Mouse (Mus musculus) common myeloid progenitor, adult 5-6 weeks (primary cell): Measurements from ENCODE around the gene Rabgap1l. TPM values are rescaled to one million over a fixed set of nuclear protein-coding genes. Genes with fewer than 3 reads are reported as not detected.

Source experiments
- ATAC-seq: replicated peaks from 2 replicates; pipeline ENCODE4 v1.8.0; 2016; ENCODE audit warnings: low read depth, mild to moderate bottlenecking, moderate TSS enrichment, inconsistent platforms; ENCODE audit not compliant: poor library complexity, severe bottlenecking
- total RNA-seq: library from RNA; stranded (forward); fragments of 200-1000, 187-1606 nt; gene quantifications from 2 replicates; pipeline ENCODE4 v1.2.3, GENCODE M21; 2017

The Rabgap1l gene
- total RNA-seq, 1 experiment from 2014 or later = 304 TPM

DNA sequence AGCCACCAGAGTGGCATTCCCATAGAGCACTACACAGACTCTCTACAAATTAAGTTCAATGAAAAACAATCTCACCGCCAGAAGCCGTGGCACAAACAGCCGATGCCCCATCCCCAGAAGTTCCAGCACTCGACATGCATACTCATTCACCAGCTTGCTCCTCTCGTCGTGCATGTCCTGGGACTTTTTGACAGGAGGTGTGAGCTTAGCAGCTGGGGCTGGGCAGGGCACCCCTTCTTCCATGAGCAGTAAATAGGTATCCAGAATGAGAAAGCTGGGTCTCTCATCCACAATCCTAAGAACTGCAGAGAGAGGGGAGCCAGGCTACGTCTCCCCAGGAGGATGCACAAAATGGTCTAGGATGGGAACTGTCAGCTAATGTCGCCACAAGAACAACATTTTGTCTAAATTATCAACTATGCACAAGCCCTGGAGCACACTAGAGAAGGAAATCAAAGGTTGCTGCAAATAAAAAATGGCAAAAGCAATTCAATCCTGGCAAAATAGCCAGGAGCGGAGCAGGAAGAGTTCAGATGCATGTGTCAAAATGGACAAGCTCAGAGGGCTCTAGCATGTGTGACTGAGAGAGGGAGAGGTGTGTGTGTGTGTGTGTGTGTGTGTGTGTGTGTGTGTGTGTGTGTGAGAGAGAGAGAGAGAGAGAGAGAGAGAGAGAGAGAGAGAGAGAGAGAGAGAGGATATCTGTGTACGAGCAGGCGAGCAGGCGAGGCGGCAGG lies 441.7 kb downstream of the Rabgap1l start:
- ATAC-seq = no peak

DNA sequence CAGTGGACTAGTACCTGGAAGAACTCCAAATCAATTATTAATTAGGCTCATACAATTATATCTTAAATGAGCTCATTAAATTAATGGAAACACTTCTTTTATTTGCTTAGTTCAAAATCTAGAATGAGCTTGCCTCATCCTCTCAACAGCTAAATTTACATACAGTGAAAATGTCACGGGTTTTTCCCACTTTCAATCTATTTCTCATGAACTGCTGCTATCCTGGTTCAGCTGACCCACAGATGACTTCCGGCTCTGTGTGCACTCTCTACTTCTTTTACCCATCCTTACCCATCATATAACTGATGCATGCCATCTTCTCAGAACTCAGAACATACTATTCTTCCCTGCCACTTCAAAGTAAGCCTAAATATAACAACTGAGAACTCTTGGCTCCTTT lies 452.4 kb downstream of the Rabgap1l start:
- ATAC-seq = no peak

DNA sequence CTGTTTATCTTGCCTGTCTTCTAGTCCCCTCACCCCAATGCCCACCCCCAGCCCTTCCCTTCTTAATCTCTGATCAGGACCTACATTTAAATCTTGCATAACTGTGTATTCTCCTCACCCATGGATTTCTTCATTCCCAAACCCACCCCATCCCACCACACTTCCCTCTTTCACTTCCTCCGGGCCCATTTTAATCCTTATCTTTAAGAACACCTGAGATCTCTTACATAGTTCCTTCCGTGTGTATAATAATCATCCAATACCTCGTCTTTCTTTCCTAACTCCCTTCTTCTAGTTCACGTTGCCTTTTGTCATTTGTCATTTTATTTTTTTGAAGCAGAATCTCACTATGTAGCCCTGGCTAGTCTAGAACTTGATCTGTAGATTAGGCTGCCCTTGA lies 453.6 kb downstream of the Rabgap1l start:
- ATAC-seq = peak; percentile 89

DNA sequence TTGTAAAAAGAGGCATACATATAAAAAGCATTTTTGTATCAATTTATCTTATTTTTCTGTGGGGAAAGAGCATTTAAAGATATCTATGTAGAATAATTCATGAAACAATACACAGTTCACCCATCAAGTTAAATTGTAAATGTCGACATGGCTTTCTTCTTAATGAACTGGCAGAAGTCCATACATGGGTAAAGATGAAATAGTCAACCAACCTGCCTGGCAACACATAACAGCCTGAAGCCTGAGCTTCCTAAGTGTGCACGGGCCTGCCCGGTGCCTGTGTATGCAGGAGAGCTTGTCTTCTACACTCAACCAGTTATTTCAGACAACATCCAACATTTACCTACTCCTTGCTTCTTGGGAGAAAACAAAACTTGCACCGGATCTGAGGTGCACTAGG lies 458.2 kb downstream of the Rabgap1l start:
- ATAC-seq = no peak

DNA sequence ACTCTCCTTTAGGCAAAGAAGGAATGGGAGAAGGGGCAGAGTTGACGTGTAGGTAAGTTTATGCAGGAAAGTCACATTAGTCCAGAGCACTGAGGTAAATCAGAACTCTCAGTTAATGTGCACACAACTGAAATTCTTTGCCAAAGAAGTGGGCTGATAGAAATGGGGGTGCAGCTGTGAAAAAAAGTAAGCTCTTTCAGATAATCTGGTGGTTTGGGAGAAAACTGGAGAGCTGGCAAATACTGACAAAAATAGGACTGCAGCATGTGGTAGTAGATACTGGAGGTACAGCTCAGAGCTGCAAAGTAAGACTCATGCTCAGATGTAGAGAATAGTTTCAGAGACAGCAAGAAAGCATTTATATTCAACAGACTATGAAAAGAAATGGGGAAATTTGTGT lies 462.2 kb downstream of the Rabgap1l start:
- ATAC-seq = 0 out of 2 replicates have a peak, but pooled peaks have one; percentile 17

DNA sequence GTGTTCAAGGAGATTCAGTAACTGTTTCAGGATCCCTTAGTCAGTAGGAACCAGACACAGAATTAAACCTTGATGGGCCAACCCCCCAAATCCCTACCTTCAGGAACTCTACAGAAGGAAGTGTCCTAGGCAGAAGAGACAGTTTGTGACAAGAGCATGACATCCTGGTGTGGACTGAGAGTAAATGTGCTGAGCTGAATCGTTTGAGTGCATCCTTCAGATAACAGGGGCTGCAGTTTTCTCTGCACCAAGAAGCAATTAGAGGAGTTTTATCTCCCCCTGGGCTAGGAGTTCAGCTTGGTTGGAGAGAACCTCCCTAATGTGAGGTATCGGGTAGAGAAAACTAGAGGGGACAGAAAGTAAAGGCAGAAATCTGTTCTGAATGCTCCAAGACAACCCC lies 462.8 kb downstream of the Rabgap1l start:
- ATAC-seq = peak; percentile 59

DNA sequence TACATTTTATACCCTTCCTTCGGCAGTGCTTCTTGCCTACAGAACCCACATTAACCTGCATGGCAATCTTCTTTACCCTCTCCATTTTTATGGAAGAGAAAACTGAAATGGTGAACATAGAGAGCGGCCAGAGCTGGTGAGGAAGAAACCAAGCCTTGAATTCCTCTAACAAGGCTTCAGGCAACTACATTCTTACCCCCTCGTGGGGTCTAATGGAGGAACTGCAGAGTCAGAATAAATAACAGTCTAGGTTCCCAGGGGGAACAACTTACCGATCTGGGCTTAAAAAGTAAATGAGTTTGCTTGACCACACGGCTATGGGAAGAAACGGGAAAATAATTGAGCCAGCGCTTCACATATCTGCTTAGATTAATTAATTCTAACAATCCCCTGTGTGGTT lies 463.2 kb downstream of the Rabgap1l start:
- peak; percentile 59 for ATAC-seq

DNA sequence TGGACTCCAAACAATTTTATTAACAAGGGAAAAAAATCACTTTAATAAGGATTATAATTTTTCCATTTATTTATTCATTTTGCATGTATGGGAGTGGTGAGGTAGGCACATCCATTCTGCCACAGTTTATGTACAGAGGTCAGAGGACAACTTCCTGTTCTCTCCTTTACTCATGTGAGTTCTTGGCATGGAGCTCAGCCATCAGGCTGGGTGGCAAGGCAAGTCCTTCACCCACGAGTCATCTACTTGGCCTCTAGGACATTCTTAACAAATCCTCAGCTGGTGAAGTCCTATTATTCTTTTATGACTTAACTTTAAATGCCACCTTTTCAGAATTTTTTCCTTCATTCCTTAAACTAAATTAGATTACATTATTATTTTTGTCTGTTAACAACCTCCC lies 465.5 kb downstream of the Rabgap1l start:
- ATAC-seq = no peak

DNA sequence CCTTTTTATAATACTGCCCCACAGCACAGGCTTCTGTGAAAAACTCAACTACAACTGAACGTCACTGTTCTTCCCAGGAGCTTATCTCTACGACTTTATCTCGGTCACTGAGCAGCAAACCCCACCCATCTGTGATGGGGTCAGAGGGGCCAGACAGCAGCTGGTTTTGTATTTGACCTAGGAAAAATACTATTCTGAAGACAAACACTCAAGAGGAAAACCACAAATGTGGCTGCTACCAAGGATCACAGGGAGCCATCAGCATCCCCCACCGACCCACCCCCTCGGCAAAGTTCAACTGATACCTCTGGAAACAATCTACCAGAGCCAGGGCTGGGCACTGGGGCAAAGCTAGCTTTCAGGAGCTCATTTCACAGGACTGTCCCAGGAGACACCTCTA lies 467.5 kb downstream of the Rabgap1l start:
- ATAC-seq = peak; percentile 59

DNA sequence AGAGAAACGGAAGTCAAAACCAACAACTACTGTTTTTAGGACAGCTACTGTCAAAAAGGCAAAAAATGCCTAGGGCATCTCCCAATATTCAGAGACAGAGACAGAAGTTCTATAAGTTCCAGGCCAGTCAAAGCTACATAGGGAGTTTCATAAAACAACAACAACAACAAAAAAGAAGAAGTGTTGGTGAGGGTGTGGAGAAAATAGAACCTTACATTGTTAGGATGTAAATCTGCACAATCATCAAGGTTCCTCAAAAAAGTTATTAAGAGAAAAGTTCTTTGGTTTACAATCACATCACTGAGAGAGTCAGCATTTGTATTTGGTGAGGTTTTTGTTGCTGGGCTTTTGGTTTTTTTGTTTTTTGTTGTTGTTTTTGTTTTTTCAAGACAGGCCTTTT lies 472.3 kb downstream of the Rabgap1l start:
- ATAC-seq = no peak

DNA sequence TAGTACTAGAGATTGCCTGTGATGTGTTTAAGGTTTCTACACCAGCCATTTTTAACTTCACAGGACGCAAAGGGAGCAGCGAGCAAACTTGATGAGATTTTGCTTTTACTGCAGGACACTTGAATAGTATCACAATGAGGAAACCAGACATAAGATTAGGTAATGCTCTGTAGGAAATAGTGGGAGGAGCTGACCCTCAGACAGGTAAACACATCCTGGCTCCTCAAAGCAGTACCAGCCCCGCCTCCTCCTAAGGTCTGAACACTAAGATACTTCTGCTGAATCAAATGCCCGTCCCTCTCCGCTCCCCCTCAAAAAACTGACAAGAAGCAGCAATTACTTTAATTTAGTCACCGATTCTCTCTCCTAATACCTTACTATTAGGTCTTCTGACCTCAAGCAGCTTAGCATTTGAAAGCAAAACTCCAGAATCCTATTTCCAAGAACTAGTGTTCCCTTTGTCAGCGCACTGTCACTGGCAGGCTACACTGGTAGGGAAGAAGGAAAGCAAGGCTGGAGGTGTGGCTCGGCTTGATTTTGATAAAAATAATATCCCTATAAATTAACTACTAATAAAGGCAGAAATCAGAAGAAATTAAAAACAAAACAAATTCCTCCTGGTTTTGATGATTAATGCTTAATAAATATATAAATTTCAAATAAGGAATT lies 474.8 kb downstream of the Rabgap1l start:
- ATAC-seq = no peak

DNA sequence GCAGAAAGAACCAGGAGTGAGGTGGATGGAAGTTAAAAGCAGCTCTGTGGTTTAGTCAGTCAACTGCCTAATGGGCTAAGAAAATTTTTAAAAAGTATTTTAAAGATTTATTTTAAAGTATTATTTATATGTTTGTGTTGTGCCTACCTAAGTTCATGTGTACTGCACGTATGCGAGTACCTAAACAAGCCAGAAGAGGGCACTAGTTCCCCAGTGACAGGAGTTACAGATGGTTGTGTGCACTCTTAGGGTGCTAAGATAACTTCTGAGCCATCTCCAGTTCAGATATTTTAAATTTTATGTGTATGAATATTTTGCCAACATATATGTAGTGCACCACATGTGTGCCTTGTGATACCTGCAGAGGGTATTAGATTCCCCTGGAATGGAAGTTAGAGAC lies 476.8 kb downstream of the Rabgap1l start:
- ATAC-seq = 0 out of 2 replicates have a peak, but pooled peaks have one; percentile 36

DNA sequence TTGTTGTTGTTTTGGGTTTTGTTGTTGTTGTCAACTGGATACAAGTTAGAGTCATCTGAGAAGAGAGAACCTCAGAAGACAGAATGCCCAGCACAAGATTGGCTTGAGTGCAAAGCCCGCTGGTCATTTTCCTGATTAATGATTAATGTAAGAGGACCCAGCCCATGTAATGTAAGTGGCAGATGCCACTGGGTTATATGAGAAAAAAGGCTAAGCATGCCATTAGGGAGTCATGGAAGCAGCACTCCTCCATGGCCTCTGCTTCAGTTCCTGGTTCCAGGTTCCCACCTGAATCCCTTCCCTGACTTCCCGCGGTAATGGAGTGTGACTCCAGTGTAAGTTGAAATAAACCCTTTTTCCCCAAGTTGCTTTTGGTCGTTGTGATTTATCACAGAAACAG lies 480.4 kb downstream of the Rabgap1l start:
- ATAC-seq = no peak

DNA sequence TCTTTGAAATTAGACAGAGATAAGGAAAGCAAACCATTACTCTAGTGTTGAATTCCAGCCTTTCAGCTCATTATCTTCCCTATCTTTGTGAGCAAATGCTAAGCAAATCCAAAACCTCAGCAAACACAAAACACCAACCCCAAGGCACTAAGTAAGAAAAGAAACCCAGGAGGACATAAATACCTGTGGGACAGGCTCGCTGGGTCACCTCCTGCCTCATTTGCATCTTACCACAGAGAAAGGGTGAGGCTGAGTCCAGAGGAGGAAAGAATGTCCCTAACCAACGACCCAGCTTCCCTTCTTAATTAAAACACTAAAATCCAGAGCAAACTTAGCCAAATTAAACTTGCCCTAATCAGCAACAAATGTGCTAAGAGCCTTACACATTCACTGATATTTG lies 481.1 kb downstream of the Rabgap1l start:
- no peak for ATAC-seq

DNA sequence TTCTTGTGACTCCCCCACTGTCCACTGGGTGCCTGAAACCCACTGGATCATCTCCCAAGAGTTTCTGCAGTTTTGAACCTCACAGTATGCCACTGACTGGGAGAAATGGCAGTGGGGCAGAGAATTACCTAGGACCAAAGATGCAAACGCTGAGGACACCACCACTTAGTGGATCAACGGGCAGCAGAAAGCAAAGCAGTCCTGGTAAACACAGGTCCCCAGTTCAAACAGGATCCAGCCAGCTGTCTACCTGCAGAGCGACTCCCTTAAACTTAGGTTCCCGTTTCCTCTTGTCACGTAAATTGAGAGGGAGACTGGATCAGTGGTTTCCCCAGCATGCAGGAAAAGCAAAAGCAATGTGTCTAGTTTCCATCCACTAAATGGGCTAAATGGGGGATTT lies 483.1 kb downstream of the Rabgap1l start:
- ATAC-seq = no peak

DNA sequence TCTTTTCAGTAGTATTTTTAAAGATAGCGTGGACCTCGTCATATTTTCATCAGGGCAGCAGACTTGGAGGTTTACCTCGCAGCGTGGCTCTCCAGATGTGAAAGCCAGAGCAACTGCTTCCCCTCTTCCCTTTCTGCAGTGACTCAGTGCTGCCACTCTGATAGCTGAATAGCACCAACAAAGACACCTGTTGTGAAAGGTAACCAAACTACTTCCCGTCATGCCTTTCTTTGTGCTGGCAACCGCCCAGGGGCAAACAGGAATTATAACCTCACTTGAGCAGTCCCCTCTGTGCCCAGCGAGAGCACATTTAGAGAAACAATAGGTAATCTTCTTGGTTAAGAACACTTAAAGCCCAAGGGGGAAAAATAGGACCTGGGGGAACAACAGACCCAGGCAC lies 484.0 kb downstream of the Rabgap1l start:
- ATAC-seq = peak; percentile 61

DNA sequence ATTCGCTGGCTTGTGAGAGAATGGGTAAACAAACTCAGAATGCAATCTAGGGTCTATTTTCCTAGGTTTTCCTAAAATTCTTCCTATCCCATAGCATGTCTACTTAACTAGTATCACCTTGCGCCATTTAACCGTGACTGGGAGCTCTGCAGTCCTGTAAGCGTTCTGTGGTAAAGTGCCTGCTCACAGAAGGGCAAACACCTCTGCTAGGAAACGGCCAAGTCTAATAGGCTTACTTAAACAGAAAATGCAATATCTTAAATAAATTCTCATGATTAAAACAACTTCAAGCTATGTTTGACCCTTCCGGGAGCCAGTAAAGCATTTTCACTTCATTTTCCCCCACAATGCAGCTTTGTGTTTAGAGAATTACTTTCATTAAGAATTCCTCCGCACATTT lies 484.5 kb downstream of the Rabgap1l start:
- no peak for ATAC-seq

DNA sequence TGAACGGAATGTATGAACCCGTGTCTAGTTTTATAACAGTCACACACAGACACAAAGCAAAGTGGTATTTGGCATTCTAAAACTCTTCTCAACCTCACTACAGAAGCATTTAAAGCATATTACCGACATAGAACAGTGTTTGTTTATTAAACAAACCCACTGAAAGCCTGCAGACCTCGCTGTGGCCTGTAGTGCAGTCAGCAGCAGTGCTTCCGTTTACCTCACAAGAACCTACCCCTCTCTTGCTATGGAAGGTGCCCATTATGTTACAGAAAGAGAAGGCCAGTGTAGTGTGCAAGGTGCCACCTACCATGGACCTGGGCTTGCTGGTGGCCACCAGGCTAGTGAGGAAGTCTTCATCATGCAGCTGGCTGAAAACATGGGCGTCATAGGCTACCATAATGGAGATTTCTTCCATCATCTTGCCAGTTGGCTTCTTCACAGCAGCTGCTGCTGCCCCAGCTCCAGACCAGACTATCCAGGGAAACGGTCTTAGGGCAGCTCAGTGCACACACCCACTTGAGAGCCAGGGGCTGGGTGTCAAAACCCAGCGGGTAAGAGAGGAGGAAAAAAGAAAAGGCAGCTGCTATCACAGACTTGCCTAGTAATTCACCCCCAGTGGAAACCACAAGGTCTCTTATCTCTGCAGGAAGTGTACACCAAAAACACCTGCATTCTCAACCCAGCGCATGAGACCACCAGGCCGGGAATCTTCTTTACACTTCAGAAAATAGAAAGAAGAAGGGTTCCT lies 486.0 kb downstream of the Rabgap1l start:
- peak; percentile 54 for ATAC-seq

DNA sequence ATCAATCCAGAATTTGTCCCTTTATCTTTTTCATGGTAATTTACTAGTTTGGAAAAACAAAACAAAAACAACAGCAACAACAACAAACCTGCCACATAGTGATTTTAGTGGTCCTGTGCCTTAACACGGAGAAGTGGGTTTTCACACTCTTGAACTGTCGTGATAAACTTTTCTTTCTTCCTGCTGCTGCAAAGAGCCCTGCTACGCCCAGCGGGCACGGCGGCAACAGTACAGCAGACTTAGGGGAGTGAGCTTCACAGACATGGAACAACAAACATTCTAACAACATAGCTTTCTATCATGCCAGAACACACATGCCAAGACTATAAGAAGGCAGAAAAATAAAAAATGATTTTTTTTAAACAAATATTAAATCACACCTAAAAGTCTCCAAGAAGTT lies 486.7 kb downstream of the Rabgap1l start:
- no peak for ATAC-seq

DNA sequence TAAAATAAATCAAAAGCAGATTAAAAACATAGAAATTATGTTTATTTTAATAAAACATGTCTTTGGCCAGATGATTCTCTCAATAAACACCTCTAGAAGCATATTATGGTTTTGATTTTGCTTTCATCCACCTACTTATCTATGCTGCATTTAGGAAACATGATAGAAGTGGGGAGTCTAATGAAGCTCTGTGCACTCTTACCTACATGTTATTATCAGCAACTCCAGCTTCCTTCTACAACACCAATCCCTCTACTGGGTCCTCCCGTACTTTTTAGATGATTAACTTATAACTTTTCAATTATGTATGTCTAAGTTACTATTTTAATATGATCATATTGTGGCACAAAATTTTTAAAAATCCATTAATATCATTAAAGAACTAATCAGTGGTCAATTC lies 487.2 kb downstream of the Rabgap1l start:
- ATAC-seq = no peak

DNA sequence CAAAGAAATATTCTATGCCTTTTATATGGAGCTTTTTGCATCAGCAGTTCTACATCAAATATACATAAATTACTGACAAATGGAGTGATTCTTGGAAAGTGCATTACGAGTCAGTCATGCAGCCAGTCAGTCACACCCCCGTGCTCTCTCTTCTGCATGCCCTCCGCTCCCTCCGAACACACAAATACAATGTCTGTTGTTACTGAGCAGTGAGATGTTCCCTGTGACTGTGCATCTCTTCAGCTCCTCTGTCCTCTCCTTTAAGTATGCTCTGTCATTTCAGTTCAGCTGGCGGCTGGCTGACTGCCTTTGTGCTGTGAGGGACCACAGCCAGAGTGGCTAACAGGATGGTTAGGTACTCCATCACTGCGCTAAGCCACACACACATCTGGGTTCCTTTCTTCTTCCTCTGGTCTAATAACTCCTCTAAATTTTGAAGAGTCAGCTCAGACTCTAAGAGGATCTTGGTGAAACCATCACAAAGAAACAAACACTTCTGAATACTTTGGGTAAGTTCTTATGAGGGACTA lies 488.0 kb downstream of the Rabgap1l start:
- ATAC-seq = no peak
